Mouse (Mus musculus): ENCODE measurements around the gene Pla2g12b.
"Not testable (repeated sequence)": the region's sequence is repeated elsewhere in the genome, so short reads cannot be mapped to it uniquely, and the experiment has no call there.

Gene Pla2g12b

GRCm38 (mm10) chr10:59402899-59403792 is at the start of gene Pla2g12b:
TSS of gene Pla2g12b (plus strand) at chr10:59403660.
- DNase-seq (ENCODE audit: extremely low read depth, insufficient read length, low spot score): no peak

DNA sequence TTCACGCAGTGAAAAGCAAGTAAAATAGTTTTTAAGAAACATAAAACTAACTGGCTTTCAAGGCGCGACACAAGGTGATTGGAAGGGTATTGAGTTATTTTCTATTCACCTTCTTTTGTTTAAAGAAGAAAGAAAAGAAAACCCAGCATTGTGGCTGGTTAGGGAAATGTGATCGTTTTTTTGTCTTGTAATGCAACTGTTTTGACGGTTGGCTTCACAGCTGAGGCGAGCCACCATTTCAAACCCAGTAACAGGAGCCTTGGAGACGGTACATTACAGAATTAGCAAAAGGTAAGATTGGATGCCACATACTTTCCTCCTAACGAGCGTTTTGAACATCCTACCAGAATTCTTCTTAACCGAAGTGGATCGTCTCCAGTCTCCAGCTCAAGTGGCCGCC is 49.3 kb upstream of the Pla2g12b start:
- DNase-seq (ENCODE audit: extremely low read depth, insufficient read length, low spot score): no peak

- no peak for DNase-seq (ENCODE audit: extremely low read depth, insufficient read length, low spot score)
These were observed 48.4 kb upstream of the Pla2g12b start for GRCm38 (mm10) chr10:59355020-59355419.

DNA sequence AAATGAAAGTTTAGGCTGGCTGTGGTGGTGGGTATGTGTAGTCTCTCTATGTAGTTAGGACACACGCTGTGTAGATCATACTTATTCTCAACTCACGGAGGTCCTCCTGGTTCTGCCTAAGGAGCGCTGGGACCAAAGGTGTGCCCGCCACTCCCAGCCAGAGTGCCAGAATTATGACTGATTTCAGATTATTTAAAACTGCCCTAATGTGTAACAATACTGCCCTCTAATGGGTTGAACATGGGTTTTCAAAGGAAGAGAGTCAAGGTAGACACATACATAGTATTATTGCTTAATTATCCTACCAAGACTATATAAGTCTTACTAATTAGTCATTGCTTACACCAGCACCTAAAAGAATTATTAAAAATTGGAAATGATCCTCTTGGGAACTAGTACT is 44.7 kb upstream of the Pla2g12b start:
- DNase-seq (ENCODE audit: extremely low read depth, insufficient read length, low spot score): no peak

GRCm38 (mm10) chr10:59363208-59363607 is 40.3 kb upstream of the Pla2g12b start:
- DNase-seq (ENCODE audit: extremely low read depth, insufficient read length, low spot score): no peak

DNA sequence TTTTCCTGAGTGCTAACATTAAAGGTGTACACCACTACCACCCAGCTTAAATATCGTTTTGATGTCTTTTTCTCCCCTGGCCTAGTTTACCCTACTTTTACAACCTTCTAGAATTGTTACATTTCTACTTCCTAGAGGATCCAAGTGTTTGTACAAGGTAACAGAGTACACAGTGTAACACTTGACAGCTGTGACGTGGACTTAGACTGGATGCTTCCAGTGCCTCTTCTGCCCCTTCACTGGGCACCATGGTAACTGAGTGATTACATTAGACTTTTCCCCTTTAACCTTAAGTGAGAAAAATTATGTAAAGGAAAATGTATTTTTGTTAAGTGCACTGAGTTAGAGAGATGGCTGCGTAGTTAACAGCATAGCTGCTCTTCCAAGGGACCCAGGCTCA is 38.9 kb upstream of the Pla2g12b start:
- DNase-seq (ENCODE audit: extremely low read depth, insufficient read length, low spot score): no peak

DNA sequence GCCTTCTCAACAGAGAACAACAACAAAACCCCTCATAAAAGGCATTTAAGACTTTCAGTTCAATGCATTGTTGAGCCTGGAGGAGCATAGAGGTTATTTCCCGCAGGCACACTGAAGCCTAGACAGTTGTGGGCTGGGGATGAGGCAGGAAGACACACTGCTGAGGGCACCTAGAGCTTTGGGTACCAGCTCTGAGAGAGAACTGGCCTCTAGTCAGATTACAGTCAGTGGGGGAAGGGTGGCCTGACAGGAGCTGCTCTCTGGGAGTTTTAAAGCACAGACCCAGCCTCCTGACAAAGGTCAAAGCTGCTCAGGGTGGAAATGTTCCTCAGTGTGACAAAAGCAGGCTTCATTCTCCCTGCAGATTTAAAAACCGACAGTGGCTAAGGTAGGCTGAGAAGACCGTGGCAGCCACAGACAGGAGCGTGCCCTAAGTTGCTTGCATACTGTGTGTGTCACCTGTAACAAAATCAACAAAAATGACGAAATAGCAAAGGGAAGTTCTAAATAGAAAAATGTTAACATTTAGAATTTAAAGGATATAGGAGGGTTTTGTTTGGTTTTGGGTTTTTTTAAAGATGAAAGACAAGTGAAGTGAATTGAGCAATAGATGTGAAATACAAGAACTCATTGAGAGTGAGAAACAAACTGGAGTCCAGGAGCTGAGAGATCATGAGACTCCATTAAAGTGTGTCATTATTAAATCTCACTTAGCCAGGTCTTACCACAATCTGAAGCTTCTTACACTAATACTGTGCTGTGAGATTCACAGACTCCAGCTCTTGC is 37.5 kb upstream of the Pla2g12b start:
- no peak for DNase-seq (ENCODE audit: extremely low read depth, insufficient read length, low spot score)

- no peak for DNase-seq (ENCODE audit: extremely low read depth, insufficient read length, low spot score)
These were observed 36.7 kb upstream of the Pla2g12b start for GRCm38 (mm10) chr10:59366746-59367145.

- DNase-seq (ENCODE audit: extremely low read depth, insufficient read length, low spot score): no peak
These were observed 36.3 kb upstream of the Pla2g12b start for GRCm38 (mm10) chr10:59367206-59367605.

DNA sequence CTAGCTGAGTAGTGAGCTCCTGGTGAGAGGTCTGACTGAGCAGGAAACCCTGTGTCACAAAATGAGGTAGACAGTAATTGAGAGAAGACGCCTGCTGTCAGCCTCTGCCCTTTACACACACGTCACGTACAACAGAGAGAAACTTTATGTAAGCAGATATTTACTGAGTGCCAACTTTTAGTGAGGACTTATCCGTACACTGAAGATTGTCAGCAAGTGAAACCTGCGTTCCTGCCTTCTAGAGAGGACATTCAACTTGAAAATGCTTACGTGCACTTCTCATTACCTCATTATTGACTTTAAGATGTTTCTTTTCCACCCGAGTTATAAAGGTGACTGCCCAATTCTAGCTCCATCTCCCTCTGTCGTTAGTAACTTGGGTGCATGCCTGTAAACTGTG is 34.7 kb upstream of the Pla2g12b start:
- no peak for DNase-seq (ENCODE audit: extremely low read depth, insufficient read length, low spot score)

- DNase-seq (ENCODE audit: extremely low read depth, insufficient read length, low spot score): no peak
These were observed 34.0 kb upstream of the Pla2g12b start for GRCm38 (mm10) chr10:59369426-59369825.

- DNase-seq (ENCODE audit: extremely low read depth, insufficient read length, low spot score): no peak
These were observed 25.6 kb upstream of the Pla2g12b start for GRCm38 (mm10) chr10:59377906-59378305.

DNA sequence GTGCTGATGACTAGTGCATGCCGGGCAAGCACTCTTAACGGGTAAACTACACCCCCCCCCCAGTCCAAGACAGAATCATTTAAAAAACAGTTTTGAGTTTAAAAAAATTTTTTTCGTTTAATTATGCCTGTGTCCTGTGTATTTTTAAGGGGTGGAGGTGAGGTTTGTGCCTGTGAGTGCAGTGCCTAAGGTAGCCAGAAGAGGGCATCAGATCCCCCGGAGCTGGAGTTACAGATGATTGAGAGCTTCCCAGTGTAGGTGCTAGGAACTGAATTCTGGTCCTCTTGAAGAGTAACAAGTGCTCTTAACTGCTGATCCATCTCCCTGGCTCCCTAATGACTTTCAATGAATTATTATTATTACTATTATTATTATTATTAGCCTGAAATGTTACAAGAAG is 24.7 kb upstream of the Pla2g12b start:
- no peak for DNase-seq (ENCODE audit: extremely low read depth, insufficient read length, low spot score)

DNA sequence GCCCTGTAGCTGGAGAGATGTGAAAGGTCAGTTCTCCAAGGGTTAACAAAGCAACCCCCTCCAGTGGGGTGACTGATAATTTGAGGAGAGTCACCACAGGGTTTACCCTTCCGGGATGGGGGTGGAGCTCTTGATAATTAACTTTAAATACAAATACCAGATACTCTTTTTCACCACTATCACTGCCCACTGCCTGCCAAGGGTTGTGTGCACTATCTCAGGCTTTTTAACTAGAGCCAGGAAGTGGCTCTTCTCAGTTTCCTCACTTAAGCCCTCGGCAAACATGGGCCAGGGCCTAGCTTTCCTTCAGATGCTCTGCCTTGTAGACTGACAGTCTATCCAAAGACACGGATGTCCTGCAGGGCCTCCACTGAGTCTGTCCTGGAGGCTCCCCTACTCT is 23.5 kb upstream of the Pla2g12b start:
- DNase-seq (ENCODE audit: extremely low read depth, insufficient read length, low spot score): no peak

DNA sequence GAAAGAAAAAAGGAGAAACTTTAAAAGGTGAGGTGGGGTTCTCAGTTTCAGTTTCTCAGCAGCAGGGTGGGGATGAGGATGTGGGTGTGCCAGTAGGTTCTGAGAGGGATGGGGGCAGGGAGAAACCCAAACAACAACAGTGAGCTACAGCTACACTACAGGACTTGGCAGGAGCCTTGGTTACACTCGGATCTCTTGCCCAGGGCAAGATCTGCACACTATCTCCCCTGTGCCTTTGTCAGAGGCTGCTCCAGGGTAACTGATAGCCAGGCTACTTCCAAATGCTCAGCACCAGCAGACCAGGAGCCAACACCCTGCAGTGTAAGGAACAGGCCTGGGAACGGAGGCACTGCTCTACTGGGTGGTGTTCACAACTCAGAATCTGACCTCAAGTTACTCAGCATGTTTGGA is 23.0 kb upstream of the Pla2g12b start:
- no peak for DNase-seq (ENCODE audit: extremely low read depth, insufficient read length, low spot score)

DNA sequence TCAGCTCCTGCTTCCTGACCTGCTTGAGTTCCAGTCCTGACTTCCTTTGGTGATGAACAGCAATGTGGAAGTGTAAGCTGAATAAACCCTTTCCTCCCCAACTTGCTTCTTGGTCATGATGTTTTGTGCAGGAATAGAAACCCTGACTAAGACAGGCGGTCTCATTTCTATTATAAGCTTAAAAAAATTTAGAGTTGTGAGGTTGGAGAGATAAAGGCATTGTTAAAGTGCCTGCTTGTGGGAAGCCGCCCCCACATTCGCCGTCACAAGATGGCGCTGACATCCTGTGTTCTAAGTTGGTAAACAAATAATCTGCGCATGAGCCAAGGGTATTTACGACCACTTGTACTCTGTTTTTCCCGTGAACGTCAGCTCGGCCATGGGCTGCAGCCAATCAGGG is 21.9 kb upstream of the Pla2g12b start:
- DNase-seq (ENCODE audit: extremely low read depth, insufficient read length, low spot score): not testable (repeated sequence)

- no peak for DNase-seq (ENCODE audit: extremely low read depth, insufficient read length, low spot score)
These were observed 16.5 kb upstream of the Pla2g12b start for GRCm38 (mm10) chr10:59386951-59387350.

- no peak for DNase-seq (ENCODE audit: extremely low read depth, insufficient read length, low spot score)
These were observed 13.8 kb upstream of the Pla2g12b start for GRCm38 (mm10) chr10:59389652-59390051.

DNA sequence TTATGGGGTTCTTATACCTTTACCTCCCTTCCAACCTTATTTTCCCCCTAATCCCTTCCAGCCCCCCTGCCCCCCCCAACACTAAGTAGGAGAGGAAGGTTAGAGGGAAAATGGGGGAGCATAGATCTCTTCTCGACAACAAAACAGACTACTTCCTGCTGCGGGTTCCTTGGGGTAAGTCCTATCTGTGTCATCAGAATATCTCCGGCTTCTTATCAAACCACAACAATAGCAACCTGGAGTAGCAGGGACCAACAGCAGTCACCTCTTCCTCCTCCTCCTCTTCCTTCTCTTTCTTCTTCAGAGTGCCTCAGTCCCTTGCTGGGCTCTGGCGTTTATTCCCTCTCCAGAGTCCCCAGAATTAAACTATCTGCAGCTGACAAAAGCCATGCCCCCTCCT is 11.6 kb upstream of the Pla2g12b start:
- no peak for DNase-seq (ENCODE audit: extremely low read depth, insufficient read length, low spot score)

GRCm38 (mm10) chr10:59395461-59395860 is 8.0 kb upstream of the Pla2g12b start, which contains the start of gene Gm10273:
TSS of gene Gm10273 (plus strand) at chr10:59395632.
- DNase-seq (ENCODE audit: extremely low read depth, insufficient read length, low spot score): not testable (repeated sequence)

DNA sequence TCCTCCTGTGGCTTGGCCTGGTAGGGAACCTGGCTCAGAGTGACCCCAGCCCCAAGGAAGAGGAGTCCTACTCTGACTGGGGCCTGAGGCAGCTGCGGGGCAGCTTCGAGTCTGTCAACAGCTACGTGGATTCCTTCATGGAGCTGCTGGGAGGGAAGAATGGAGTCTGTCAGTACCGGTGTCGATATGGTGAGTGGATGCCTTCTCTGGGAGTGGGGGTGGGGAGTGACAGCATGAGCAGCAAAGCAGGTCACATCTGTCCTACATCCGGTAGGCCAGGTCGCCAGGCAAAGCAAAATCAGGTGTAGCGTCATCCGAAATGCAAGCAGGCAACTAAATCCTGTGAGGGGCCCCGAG is 311 bp downstream of the Pla2g12b start:
- no peak for DNase-seq (ENCODE audit: extremely low read depth, insufficient read length, low spot score)

- no peak for DNase-seq (ENCODE audit: extremely low read depth, insufficient read length, low spot score)
These were observed 5.0 kb downstream of the Pla2g12b start for GRCm38 (mm10) chr10:59408499-59408898.

Measured in 3134 (cell line).